Mouse (Mus musculus) small intestine, adult 2 months (tissue): ENCODE measurements around the gene Rnf216. TPM values are rescaled to one million over a fixed set of nuclear protein-coding genes. Genes with fewer than 3 reads are reported as not detected.
A peak's percentile ranks its signal among the peaks of the same experiment; 100 is the strongest.

Experiments used
- H3K27ac ChIP-seq: fragments of 200-500 bp; 2 replicates; pipeline ENCODE4 v1.5.1; 2012; ENCODE audit warnings: low read depth, low read length, control low read depth, inconsistent platforms; ENCODE audit not compliant: insufficient read depth
- H3K27me3 ChIP-seq: fragments of 200-500 bp; 2 replicates; pipeline ENCODE4 v1.6.1; 2012; ENCODE audit warnings: mild to moderate bottlenecking, moderate library complexity, low read length, inconsistent platforms; ENCODE audit not compliant: control insufficient read depth, insufficient read depth
- H3K36me3 ChIP-seq: fragments of 200-500 bp; 2 replicates; pipeline ENCODE4 v1.6.1; 2012; ENCODE audit warnings: mild to moderate bottlenecking, low read length, control low read depth, inconsistent platforms; ENCODE audit not compliant: control insufficient read depth, insufficient read depth
- H3K4me1 ChIP-seq: fragments of 200-500 bp; 2 replicates; pipeline ENCODE4 v1.6.1; 2012; ENCODE audit warnings: low read length, inconsistent platforms, mixed read lengths; ENCODE audit not compliant: control insufficient read depth, insufficient read depth, insufficient read length
- H3K4me3 ChIP-seq: fragments of 200-500 bp; 2 replicates; pipeline ENCODE4 v1.5.1; 2012; ENCODE audit warnings: low read depth, mild to moderate bottlenecking, control low read depth, inconsistent platforms, low read length, moderate library complexity
- CTCF ChIP-seq: fragments of 200-500 bp; IDR thresholded peaks from 2 replicates; pipeline ENCODE4 v1.5.1; 2012; ENCODE audit warnings: low read depth, mild to moderate bottlenecking, control low read depth, inconsistent platforms, low read length, moderate library complexity, mixed read lengths; ENCODE audit not compliant: insufficient replicate concordance, insufficient read length; ENCODE audit errors: extremely low read depth
- POLR2A ChIP-seq: fragments of 200-500 bp; IDR thresholded peaks from 2 replicates; pipeline ENCODE4 v1.6.1; 2012; ENCODE audit warnings: low read depth, mild to moderate bottlenecking, control low read depth, inconsistent platforms, low read length, moderate library complexity
- WGBS: fragments of 180-500 bp; shearing (Covaris S2); methylation state at CpG from one replicate; pipeline ENCODE4 v1.1.7; 2018; 5-methylcytosine and 5-hydroxymethylcytosine counted together
- polyA plus RNA-seq: library from polyadenylated mRNA; depleted of rRNA; stranded (reverse); fragments of >200 nt; gene quantifications from 2 replicates; pipeline ENCODE4 v1.2.3, GENCODE M21; 2012

Rnf216 gene
- polyA plus RNA-seq, 1 experiment, result 24.3 TPM

DNA sequence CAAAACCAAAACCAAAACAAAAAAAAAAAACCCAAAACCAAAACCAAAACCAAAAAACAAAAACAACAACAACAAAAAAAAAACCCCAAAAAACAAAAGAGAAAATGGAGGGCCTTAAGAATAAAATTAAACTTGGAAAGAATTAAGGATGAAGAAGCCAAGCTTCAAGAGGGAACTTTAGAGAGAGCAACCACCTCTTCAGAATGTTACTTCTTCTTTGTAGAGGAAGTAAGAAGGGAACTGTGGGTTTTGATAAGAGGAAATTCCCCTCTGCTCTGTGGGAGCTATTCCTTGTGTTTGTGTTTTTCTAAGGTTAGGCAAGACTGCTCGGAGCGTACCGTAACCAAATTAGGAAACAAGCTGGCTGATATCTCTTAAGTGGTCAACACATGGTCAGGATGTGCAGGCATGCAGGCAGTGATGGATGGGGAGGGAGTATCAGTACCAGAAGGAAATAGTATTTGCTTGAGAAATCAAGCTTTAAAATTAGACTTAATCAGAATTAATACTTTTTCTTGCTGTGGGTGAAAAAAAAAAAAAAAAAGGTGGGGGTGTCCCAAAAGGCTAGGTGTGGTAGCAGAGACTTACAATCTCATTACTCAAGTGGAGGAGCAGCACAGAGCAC lies 57.2 kb downstream of the Rnf216 start:
- H3K36me3 ChIP-seq, result peaks cover 12% of the 10 kb centered on the region
- peak overlapping the region; percentile 58 for H3K27ac ChIP-seq
- no peak overlapping the region for H3K4me3 ChIP-seq
- peaks cover 6% of the 10 kb centered on the region; the same call in 1 of the 2 replicates for H3K4me1 ChIP-seq
- WGBS, result 66% methylated on average over 3 of the region's 3 CpGs
- TF ChIP-seq POLR2A, result no peak
- no peak for TF ChIP-seq CTCF
- H3K27me3 ChIP-seq, result no peaks in the 10 kb centered on the region

DNA sequence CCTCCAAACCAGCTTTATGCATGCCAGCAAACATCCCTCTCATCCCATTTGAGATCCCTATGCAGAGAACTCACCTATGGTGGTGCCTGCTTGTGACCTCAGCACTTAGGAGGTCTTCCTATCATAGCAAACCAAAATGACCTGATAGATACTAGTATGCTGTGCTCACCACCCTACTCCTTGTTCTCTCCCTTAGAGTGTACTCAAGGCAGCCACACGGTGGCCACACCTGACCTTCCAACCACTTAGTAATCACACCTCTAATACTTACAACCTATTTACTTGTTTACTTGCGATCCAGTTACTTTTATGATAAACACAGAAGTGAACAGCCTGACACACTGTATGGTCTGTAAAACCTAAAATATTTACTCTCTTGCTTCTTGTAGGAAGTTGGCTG lies 58.1 kb downstream of the Rnf216 start:
- TF ChIP-seq CTCF (no peak), POLR2A (no peak)
- Histone ChIP-seq H3K36me3 (peaks cover 9% of the 10 kb centered on the region), H3K4me1 (peaks cover 6% of the 10 kb centered on the region; the same call in 1 of the 2 replicates), H3K27me3 (no peaks in the 10 kb centered on the region), H3K4me3 (no peak overlapping the region), H3K27ac (0 out of 2 replicates have a peak overlapping the region, but pooled peaks have one; percentile 35)
- 75% methylated on average over 2 of the region's 2 CpGs for WGBS

DNA sequence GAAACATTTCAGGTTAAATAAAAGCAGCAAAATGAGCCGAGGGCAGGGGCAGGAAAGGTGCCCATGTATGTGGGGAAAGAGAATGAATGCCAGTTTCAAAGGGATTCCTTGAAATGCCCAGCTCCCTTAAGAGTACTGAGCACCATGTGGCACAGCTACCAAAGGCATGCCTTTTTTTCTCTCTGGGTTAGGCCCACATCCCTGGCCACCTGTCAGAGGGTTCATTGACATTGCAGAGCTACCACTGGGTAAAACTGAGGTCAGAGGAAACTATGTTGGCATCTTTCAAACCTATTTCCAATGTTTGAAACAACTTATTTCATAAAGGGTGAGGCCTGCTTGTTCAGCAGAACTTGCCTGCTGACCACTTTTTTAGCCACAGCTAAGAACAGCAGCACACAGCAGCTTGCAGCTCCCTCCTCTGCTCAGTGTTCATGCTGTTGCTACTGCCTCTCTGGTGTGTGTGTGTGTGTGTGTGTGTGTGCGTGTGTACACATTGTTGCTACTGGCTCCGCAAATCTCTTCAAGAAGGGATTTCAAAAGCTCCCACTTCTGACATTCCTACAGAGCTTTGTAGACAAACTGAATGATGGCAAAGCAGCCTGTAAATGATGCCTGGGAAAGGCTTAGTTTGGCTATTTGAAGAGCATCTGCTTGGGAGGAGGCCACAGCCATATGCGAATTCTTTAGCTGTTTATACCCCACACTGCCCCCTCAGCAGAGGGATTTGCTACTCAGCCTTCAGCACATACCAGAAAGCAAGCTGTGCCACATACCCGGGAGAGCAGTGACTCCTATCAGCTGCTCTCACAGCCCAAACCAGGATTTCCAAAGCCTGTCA lies 59.4 kb downstream of the Rnf216 start:
- TF ChIP-seq POLR2A, result no peak
- TF ChIP-seq CTCF, result no peak
- peaks cover 6% of the 10 kb centered on the region; the same call in 1 of the 2 replicates for H3K4me1 ChIP-seq
- H3K27me3 ChIP-seq, result no peaks in the 10 kb centered on the region
- H3K27ac ChIP-seq, result peak overlapping the region; percentile 53
- no peak overlapping the region for H3K4me3 ChIP-seq
- 80% methylated on average over 5 of the region's 5 CpGs for WGBS
- H3K36me3 ChIP-seq, result peaks cover 9% of the 10 kb centered on the region

DNA sequence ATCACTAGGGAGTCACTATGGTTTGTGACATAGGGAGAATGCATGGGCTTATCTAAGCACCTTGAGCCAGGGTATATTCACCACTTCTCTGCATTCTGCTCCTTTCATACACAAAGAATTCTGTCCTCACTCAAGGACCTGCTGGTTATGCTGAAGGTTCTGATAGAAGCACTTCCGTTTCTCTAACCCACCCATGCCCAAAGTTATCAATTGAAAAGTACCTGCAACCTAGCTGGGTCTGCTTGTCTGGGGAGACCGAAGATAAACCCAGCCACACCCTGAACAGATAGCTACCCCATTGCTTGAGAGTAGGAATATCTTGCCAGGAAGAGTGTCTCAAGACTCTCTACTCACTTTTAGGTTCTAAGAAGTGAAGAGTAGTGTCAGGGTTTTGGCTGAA lies 60.1 kb downstream of the Rnf216 start:
- peaks cover 3% of the 10 kb centered on the region for H3K36me3 ChIP-seq
- H3K27ac ChIP-seq, result no peak overlapping the region
- H3K4me3 ChIP-seq, result no peak overlapping the region
- TF ChIP-seq POLR2A (no peak), CTCF (no peak)
- 72% methylated on average over 2 of the region's 2 CpGs for WGBS
- H3K27me3 ChIP-seq, result no peaks in the 10 kb centered on the region
- peaks cover 9% of the 10 kb centered on the region; the same call in 1 of the 2 replicates for H3K4me1 ChIP-seq

DNA sequence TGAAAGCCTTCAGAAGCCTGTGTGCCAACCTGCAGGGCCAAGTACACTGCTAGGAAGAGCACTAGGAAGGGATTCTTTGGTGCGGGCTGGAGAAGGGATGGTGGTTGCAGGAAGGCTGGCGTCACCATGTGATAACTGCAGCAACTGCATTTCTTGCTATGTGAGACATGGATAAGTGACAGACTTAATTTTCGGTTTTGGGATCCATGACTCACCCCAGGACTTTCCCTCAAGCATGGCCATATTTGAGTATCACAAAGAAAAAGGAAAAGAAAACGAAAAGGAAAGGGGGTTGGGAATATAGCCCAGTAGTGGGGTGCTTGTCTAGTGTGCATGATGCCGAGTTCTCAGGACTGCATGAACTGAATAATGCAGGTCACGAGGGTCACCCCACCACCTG lies 60.9 kb downstream of the Rnf216 start:
- Histone ChIP-seq H3K27ac (no peak overlapping the region), H3K4me3 (no peak overlapping the region), H3K4me1 (peaks cover 9% of the 10 kb centered on the region; the same call in 1 of the 2 replicates), H3K27me3 (no peaks in the 10 kb centered on the region), H3K36me3 (peaks cover 2% of the 10 kb centered on the region; the same call in 1 of the 2 replicates)
- 87% methylated on average over 6 of the region's 6 CpGs for WGBS
- TF ChIP-seq POLR2A (no peak), CTCF (no peak)

DNA sequence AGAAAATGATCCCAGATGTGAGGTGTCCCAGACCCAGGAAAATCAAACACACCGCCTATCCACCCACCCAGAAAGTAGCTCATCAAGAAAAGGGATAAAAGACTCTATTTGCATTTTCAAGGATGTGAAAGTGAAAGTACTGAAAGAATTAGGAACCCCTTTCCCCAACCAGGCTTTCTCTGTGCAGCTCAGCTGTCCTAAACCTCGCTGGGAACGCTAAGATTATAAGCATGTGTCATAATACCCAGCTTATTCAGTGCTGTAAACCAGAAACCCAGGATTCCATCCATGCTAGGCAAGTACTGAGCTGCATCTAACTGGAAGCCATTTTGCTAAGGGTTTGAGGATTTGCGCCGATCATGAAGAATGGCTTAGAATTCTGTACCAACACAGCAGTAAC lies 62.5 kb downstream of the Rnf216 start:
- no peaks in the 10 kb centered on the region for H3K27me3 ChIP-seq
- no peak overlapping the region for H3K4me3 ChIP-seq
- TF ChIP-seq CTCF (no peak), POLR2A (no peak)
- peaks cover 9% of the 10 kb centered on the region; the same call in 1 of the 2 replicates for H3K4me1 ChIP-seq
- 62% methylated on average over 5 of the region's 5 CpGs for WGBS
- peaks cover 2% of the 10 kb centered on the region; the same call in 1 of the 2 replicates for H3K36me3 ChIP-seq
- peak overlapping the region; percentile 76 for H3K27ac ChIP-seq

DNA sequence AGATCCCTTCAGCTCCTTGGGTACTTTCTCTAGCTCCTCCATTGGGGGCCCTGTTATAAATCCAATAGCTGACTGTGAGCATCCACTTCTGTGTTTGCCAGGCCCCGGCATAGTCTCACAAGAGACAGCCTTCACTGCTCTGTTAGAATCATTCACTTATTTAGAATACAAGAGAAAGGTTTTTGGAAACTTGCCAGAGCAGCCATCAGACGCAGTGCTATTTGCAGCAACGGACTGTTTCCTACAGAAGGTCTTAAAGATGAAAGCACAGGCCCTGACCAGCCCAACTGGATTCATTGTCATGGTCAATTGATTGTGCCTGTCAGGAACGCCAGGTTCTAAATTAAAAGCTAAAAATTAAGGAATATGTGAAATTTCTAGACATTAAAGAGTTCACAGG lies 63.0 kb downstream of the Rnf216 start:
- Histone ChIP-seq H3K27me3 (no peaks in the 10 kb centered on the region), H3K4me1 (peaks cover 9% of the 10 kb centered on the region; the same call in 1 of the 2 replicates), H3K27ac (peak overlapping the region; percentile 76), H3K4me3 (no peak overlapping the region), H3K36me3 (peaks cover 2% of the 10 kb centered on the region; the same call in 1 of the 2 replicates)
- 65% methylated on average over 4 of the region's 4 CpGs for WGBS
- no peak for TF ChIP-seq POLR2A
- TF ChIP-seq CTCF, result no peak
